Mouse (Mus musculus) MEL (cell line): ENCODE data around the gene Iqsec1. TPM values are rescaled to one million over a fixed set of nuclear protein-coding genes. Genes with fewer than 3 reads are reported as not detected.

Source experiments
- DNase-seq: peaks from one replicate; pipeline ENCODE4 v3.0.0; 2011; ENCODE audit warnings: low read depth, low spot score
- H3K27ac ChIP-seq: 2 replicates; pipeline ENCODE4 v1.5.1; 2012; ENCODE audit warnings: low read depth, mild to moderate bottlenecking, control low read depth, low read length, moderate library complexity; ENCODE audit not compliant: control insufficient read depth
- H3K27me3 ChIP-seq, 2 experiments: fragments of 150-350 bp in 1 of 2; sonication (generic) in 1 of 2; 2 replicates each; pipeline ENCODE4 v1.6.1; 2012; ENCODE audit warnings: low read length in 2 of 2, mild to moderate bottlenecking in 2 of 2, improper control_type of control experiment in 1 of 2, moderate library complexity in 1 of 2; ENCODE audit not compliant: insufficient read depth in 2 of 2, control insufficient read depth in 1 of 2
- H3K36me3 ChIP-seq, 2 experiments: 2 replicates each; pipeline ENCODE4 v1.6.1; 2012 to 2014; ENCODE audit warnings: low read length in 2 of 2, improper control_type of control experiment in 1 of 2, inconsistent platforms in 1 of 2, mild to moderate bottlenecking in 1 of 2; ENCODE audit not compliant: insufficient read depth in 2 of 2, control insufficient read depth in 1 of 2
- H3K4me1 ChIP-seq, 2 experiments: fragments of 150-350 bp in 1 of 2; sonication (generic) in 1 of 2; 2 replicates each; pipeline ENCODE4 v1.6.1; 2012; ENCODE audit warnings: low read length in 2 of 2, improper control_type of control experiment in 1 of 2, mild to moderate bottlenecking in 1 of 2; ENCODE audit not compliant: insufficient read depth in 2 of 2, control insufficient read depth in 1 of 2
- H3K4me3 ChIP-seq, 2 experiments: fragments of 150-350 bp in 1 of 2; sonication (generic) in 1 of 2; 2 replicates each; pipeline ENCODE4 v1.5.1; 2012; ENCODE audit warnings: low read depth in 2 of 2, low read length in 2 of 2, mild to moderate bottlenecking in 2 of 2, moderate library complexity in 2 of 2, control low read depth in 1 of 2, improper control_type of control experiment in 1 of 2; ENCODE audit not compliant: control insufficient read depth in 1 of 2, insufficient read depth in 1 of 2
- H3K79me2 ChIP-seq: 2 replicates; pipeline ENCODE4 v1.6.1; 2012; ENCODE audit warnings: mild to moderate bottlenecking, low read length, moderate library complexity; ENCODE audit not compliant: control insufficient read depth, poor library complexity, insufficient read depth
- H3K9ac ChIP-seq: 2 replicates; pipeline ENCODE4 v1.6.1; 2012; ENCODE audit warnings: low read depth, mild to moderate bottlenecking, control low read depth, low read length, moderate library complexity; ENCODE audit not compliant: control insufficient read depth, poor library complexity, severe bottlenecking
- H3K9me3 ChIP-seq: fragments of 150-350 bp; sonication (generic); replicated peaks from 2 replicates; pipeline ENCODE4 v1.6.1; 2012; ENCODE audit warnings: mild to moderate bottlenecking, low read length, improper control_type of control experiment, moderate library complexity; ENCODE audit not compliant: insufficient read depth
- BHLHE40 ChIP-seq: IDR thresholded peaks from 2 replicates; pipeline ENCODE4 v1.6.1; 2012; ENCODE audit warnings: low read depth, mild to moderate bottlenecking, inconsistent platforms, low read length, improper control_type of control experiment, borderline replicate concordance
- CHD1 ChIP-seq: IDR thresholded peaks from 2 replicates; pipeline ENCODE4 v1.6.1; 2012; ENCODE audit warnings: low read depth, mild to moderate bottlenecking, inconsistent platforms, low read length, improper control_type of control experiment
- CHD2 ChIP-seq: IDR thresholded peaks from 2 replicates; pipeline ENCODE4 v1.6.1; 2011; ENCODE audit warnings: low read length, improper control_type of control experiment
- CTCF ChIP-seq, 3 experiments: IDR thresholded peaks in 2 of 3; conservative IDR thresholded peaks in 1 of 3; 2 replicates each; pipeline ENCODE4 v1.5.1; 2011 to 2012; ENCODE audit warnings: low read length in 3 of 3, low read depth in 2 of 3, mild to moderate bottlenecking in 2 of 3, improper control_type of control experiment in 1 of 3, inconsistent platforms in 1 of 3, mixed read lengths in 1 of 3, moderate library complexity in 1 of 3; ENCODE audit not compliant: control insufficient read depth in 1 of 3, insufficient read depth in 1 of 3, poor library complexity in 1 of 3, severe bottlenecking in 1 of 3
- E2F4 ChIP-seq: IDR thresholded peaks from 2 replicates; pipeline ENCODE4 v1.6.1; 2011; ENCODE audit warnings: low read depth, low read length, improper control_type of control experiment, borderline replicate concordance
- ELF1 ChIP-seq: IDR thresholded peaks from 2 replicates; pipeline ENCODE4 v1.6.1; 2014; ENCODE audit warnings: low read depth, mild to moderate bottlenecking, inconsistent platforms, low read length, improper control_type of control experiment, moderate library complexity
- EP300 ChIP-seq, 2 experiments: IDR thresholded peaks; 2 replicates each; pipeline ENCODE4 v1.6.1; 2011; ENCODE audit warnings: improper control_type of control experiment in 2 of 2, low read length in 2 of 2, low read depth in 1 of 2, mild to moderate bottlenecking in 1 of 2
- ETS1 ChIP-seq: IDR thresholded peaks from 2 replicates; pipeline ENCODE4 v1.6.1; 2012; ENCODE audit warnings: low read depth, mild to moderate bottlenecking, inconsistent platforms, low read length, improper control_type of control experiment, moderate library complexity
- GABPA ChIP-seq: IDR thresholded peaks from 2 replicates; pipeline ENCODE4 v1.6.1; 2012; ENCODE audit warnings: low read depth, mild to moderate bottlenecking, inconsistent platforms, low read length, improper control_type of control experiment, moderate library complexity
- GATA1 ChIP-seq: IDR thresholded peaks from 2 replicates; pipeline ENCODE4 v1.6.1; 2011; ENCODE audit warnings: low read depth, low read length, improper control_type of control experiment
- JUND ChIP-seq: IDR thresholded peaks from 2 replicates; pipeline ENCODE4 v1.6.1; 2011; ENCODE audit warnings: low read depth, mild to moderate bottlenecking, improper control_type of control experiment, low read length
- KAT2A ChIP-seq: conservative IDR thresholded peaks from 2 replicates; pipeline ENCODE4 v1.6.1; 2012; ENCODE audit warnings: low read depth, low read length, improper control_type of control experiment, inconsistent platforms
- MAX ChIP-seq: IDR thresholded peaks from 2 replicates; pipeline ENCODE4 v1.6.1; 2011; ENCODE audit warnings: low read length, improper control_type of control experiment
- MAZ ChIP-seq: IDR thresholded peaks from 2 replicates; pipeline ENCODE4 v1.6.1; 2012; ENCODE audit warnings: low read depth, mild to moderate bottlenecking, inconsistent platforms, low read length, improper control_type of control experiment
- MEF2A ChIP-seq: IDR thresholded peaks from 2 replicates; pipeline ENCODE4 v1.6.1; 2014; ENCODE audit warnings: low read depth, mild to moderate bottlenecking, inconsistent platforms, low read length, improper control_type of control experiment; ENCODE audit not compliant: poor library complexity, insufficient replicate concordance, severe bottlenecking; ENCODE audit errors: extremely low read depth
- MXI1 ChIP-seq: IDR thresholded peaks from 2 replicates; pipeline ENCODE4 v1.6.1; 2011; ENCODE audit warnings: mild to moderate bottlenecking, low read depth, low read length, improper control_type of control experiment
- MYC ChIP-seq: IDR thresholded peaks from 2 replicates; pipeline ENCODE4 v1.6.1; 2011; ENCODE audit warnings: low read depth, mild to moderate bottlenecking, low read length, improper control_type of control experiment, moderate library complexity
- NELFE ChIP-seq: IDR thresholded peaks from 2 replicates; pipeline ENCODE4 v1.6.1; 2011; ENCODE audit warnings: low read depth, low read length, improper control_type of control experiment
- NRF1 ChIP-seq: IDR thresholded peaks from 2 replicates; pipeline ENCODE4 v1.6.1; 2014; ENCODE audit warnings: low read depth, mild to moderate bottlenecking, inconsistent platforms, low read length, improper control_type of control experiment, moderate library complexity; ENCODE audit not compliant: poor library complexity, insufficient read depth, severe bottlenecking
- POLR2A ChIP-seq, 2 experiments: IDR thresholded peaks; 2 replicates each; pipeline ENCODE4 v1.6.1; 2011 to 2012; ENCODE audit warnings: low read length in 2 of 2, mild to moderate bottlenecking in 2 of 2, control low read depth in 1 of 2, improper control_type of control experiment in 1 of 2, low read depth in 1 of 2, moderate library complexity in 1 of 2; ENCODE audit not compliant: control insufficient read depth in 1 of 2, insufficient read depth in 1 of 2, poor library complexity in 1 of 2
- POLR2AphosphoS2 ChIP-seq: IDR thresholded peaks from 2 replicates; pipeline ENCODE4 v1.6.1; 2011; ENCODE audit warnings: low read length, improper control_type of control experiment
- RCOR1 ChIP-seq: IDR thresholded peaks from 2 replicates; pipeline ENCODE4 v1.6.1; 2012; ENCODE audit warnings: low read depth, mild to moderate bottlenecking, inconsistent platforms, low read length, improper control_type of control experiment
- SMC3 ChIP-seq: IDR thresholded peaks from 2 replicates; pipeline ENCODE4 v1.6.1; 2011; ENCODE audit warnings: low read depth, low read length, improper control_type of control experiment
- TAL1 ChIP-seq: IDR thresholded peaks from 2 replicates; pipeline ENCODE4 v1.6.1; 2012; ENCODE audit warnings: mild to moderate bottlenecking, inconsistent platforms, low read length, moderate library complexity, mixed read lengths
- TBP ChIP-seq: IDR thresholded peaks from 2 replicates; pipeline ENCODE4 v1.8.0; 2011; ENCODE audit warnings: low read depth, low read length, improper control_type of control experiment
- USF2 ChIP-seq, 2 experiments: IDR thresholded peaks; 2 replicates each; pipeline ENCODE4 v1.6.1; 2011 to 2012; ENCODE audit warnings: improper control_type of control experiment in 2 of 2, low read length in 2 of 2, borderline replicate concordance in 1 of 2, inconsistent platforms in 1 of 2, low read depth in 1 of 2, mild to moderate bottlenecking in 1 of 2; ENCODE audit not compliant: insufficient read depth in 1 of 2
- ZC3H11A ChIP-seq: IDR thresholded peaks from 2 replicates; pipeline ENCODE4 v1.6.1; 2012; ENCODE audit warnings: low read depth, mild to moderate bottlenecking, inconsistent platforms, low read length, improper control_type of control experiment
- ZMIZ1 ChIP-seq: IDR thresholded peaks from 2 replicates; pipeline ENCODE4 v1.6.1; 2012; ENCODE audit warnings: low read depth, mild to moderate bottlenecking, inconsistent platforms, low read length, improper control_type of control experiment, moderate library complexity
- ZNF384 ChIP-seq: IDR thresholded peaks from 2 replicates; pipeline ENCODE4 v1.6.1; 2012; ENCODE audit warnings: low read depth, mild to moderate bottlenecking, inconsistent platforms, low read length, improper control_type of control experiment
- polyA plus RNA-seq, 2 experiments: library from polyadenylated mRNA; stranded (reverse) in 1 of 2; unstranded in 1 of 2; fragments of >175 nt in 1 of 2; fragments of >200 nt in 1 of 2; gene quantifications; 2 replicates each; pipeline versions ENCODE4 v1.2.1 to v1.2.4; 2012; ENCODE audit warnings: low replicate concordance in 2 of 2, low read depth in 1 of 2; ENCODE audit not compliant: insufficient read length in 2 of 2, insufficient read depth in 1 of 2, missing spikeins in 1 of 2
- total RNA-seq: library from RNA; depleted of rRNA; stranded (reverse); fragments of 300-350 nt; gene quantifications from 2 replicates; pipeline ENCODE4 v1.2.3, GENCODE M21; 2012

Iqsec1 gene
- total and polyA plus RNA-seq, 3 experiments = 14.8 to 73.4 (median 30.8) TPM

GRCm38 (mm10) chr6:90710778-90711177 is 277.7 kb downstream of the Iqsec1 start:
- Histone ChIP-seq H3K9ac (no peak overlapping the region), H3K36me3 (peaks cover 0 to 27% of the 10 kb centered on the region in 2 experiments; a peak in 2 of 4 replicates)
- TF ChIP-seq GATA1 (no peak), MEF2A (no peak), ZMIZ1 (no peak), ZNF384 (no peak), NRF1 (no peak), POLR2AphosphoS2 (no peak), GABPA (no peak)
- TF ChIP-seq, all 39 proteins: peak for 0
- DNase-seq = no peak
- Histone ChIP-seq H3K79me2 (peaks cover 19% of the 10 kb centered on the region), H3K27me3 (no peaks in the 10 kb centered on the region), H3K27ac (no peak overlapping the region), H3K4me1 (peaks cover 11 to 39% of the 10 kb centered on the region in 2 experiments), H3K9me3 (no peaks in the 10 kb centered on the region), H3K4me3 (no peak overlapping the region)

- H3K27ac ChIP-seq = peak overlapping the region; percentile 59
- no peak overlapping the region for H3K4me3 ChIP-seq
- DNase-seq = peak; percentile 73
- H3K79me2 ChIP-seq = peaks cover 14% of the 10 kb centered on the region
- H3K27me3 ChIP-seq = no peaks in the 10 kb centered on the region
- no peaks in the 10 kb centered on the region for H3K9me3 ChIP-seq
- peaks cover 0 to 30% of the 10 kb centered on the region in 2 experiments; a peak in 2 of 4 replicates for H3K36me3 ChIP-seq
- H3K9ac ChIP-seq = peak overlapping the region; percentile 14; the same call in 1 of the 2 replicates
- peaks cover 12 to 42% of the 10 kb centered on the region in 2 experiments for H3K4me1 ChIP-seq
- no peak for TF ChIP-seq MYC
- no peak for TF ChIP-seq SMC3
- TF ChIP-seq RCOR1 = peak; percentile 37; the same call in 1 of the 2 replicates
- no peak for TF ChIP-seq MAX
- no peak for TF ChIP-seq ELF1
- TF ChIP-seq TBP = no peak
- TF ChIP-seq ZNF384 = no peak
- no peak for TF ChIP-seq NELFE
- TF ChIP-seq NRF1 = no peak
- no peak for TF ChIP-seq MAZ
- TF ChIP-seq CHD2 = no peak
- no peak for TF ChIP-seq POLR2A (IDR thresholded peaks at IDR 0.05; ENCODE audit: control insufficient read depth in 1 of 2, insufficient read depth in 1 of 2, low read depth in 1 of 2, low read length in 2 of 2, poor library complexity in 1 of 2)
- TF ChIP-seq EP300 (IDR thresholded peaks at IDR 0.05; ENCODE audit: low read depth in 1 of 2, low read length in 2 of 2) = peak; percentile 84 to 91
- peak; percentile 97 for TF ChIP-seq TAL1
- TF ChIP-seq ETS1 = peak; percentile 65
- 0 out of 2 replicates have a peak, but pooled peaks have one; percentile 29 for TF ChIP-seq MXI1
- no peak for TF ChIP-seq POLR2AphosphoS2
- no peak for TF ChIP-seq KAT2A
- TF ChIP-seq ZMIZ1 = no peak
- TF ChIP-seq JUND = no peak
- TF ChIP-seq CHD1 = no peak
- TF ChIP-seq CTCF (IDR thresholded peaks at IDR 0.05 in 2 of 3, conservative IDR thresholded peaks at IDR 0.05 in 1 of 3; ENCODE audit: control insufficient read depth in 1 of 3, insufficient read depth in 1 of 3, low read depth in 2 of 3, low read length in 3 of 3, poor library complexity in 1 of 3, severe bottlenecking in 1 of 3) = no peak
- TF ChIP-seq ZC3H11A = no peak
- TF ChIP-seq E2F4 = no peak
- no peak; the same call in 1 of the 2 replicates for TF ChIP-seq BHLHE40
- no peak for TF ChIP-seq USF2 (IDR thresholded peaks at IDR 0.05; ENCODE audit: borderline replicate concordance in 1 of 2, insufficient read depth in 1 of 2, low read depth in 1 of 2, low read length in 2 of 2)
- 0 out of 2 replicates have a peak, but pooled peaks have one; percentile 13 for TF ChIP-seq MEF2A
Observed at GRCm38 (mm10) chr6:90709929-90710777, 278.3 kb downstream of the Iqsec1 start.
